Mouse (Mus musculus) intestine, embryonic 14.5 days (tissue): Measurements from ENCODE around the gene Cryge. TPM values are rescaled to one million over a fixed set of nuclear protein-coding genes. Genes with fewer than 3 reads are reported as not detected.

Experiments used
- polyA plus RNA-seq: library from polyadenylated mRNA; unstranded; fragments of >200 nt; fragmentation: Nextera tagmentation; extraction: Ambion mirVana; gene quantifications from 2 replicates; pipeline ENCODE4 v1.2.1, GENCODE M21; 2014

Cryge gene
- polyA plus RNA-seq, 1 experiment from 2014 or later, result not detected

Other genes with a start within 250 kb of the Cryge start
- gene Plekhm3, start 94.3 kb downstream of the Cryge start, polyA plus RNA-seq, result 8.2 and 8.3 TPM in 2 replicates
- 0.24 TPM in 1 of 2 replicates, not detected in the other for gene Akr1cl, start 18.4 kb downstream of the Cryge start, polyA plus RNA-seq
- not detected in 2 replicates for gene Crygd, start 12.3 kb upstream of the Cryge start, polyA plus RNA-seq
- gene Crygc, start 22.5 kb upstream of the Cryge start, polyA plus RNA-seq, result not detected in 2 replicates
- gene Crygb, start 31.1 kb upstream of the Cryge start, polyA plus RNA-seq, result not detected in 2 replicates
- not detected in 2 replicates for gene Cryga, start 52.2 kb upstream of the Cryge start, polyA plus RNA-seq
- gene Gm28845, start 68.4 kb upstream of the Cryge start, polyA plus RNA-seq, result not detected in 2 replicates
- 0.22 TPM in 1 of 2 replicates, not detected in the other for gene D630023F18Rik, start 72.1 kb upstream of the Cryge start, polyA plus RNA-seq
- gene Idh1, start 135.4 kb upstream of the Cryge start, polyA plus RNA-seq, result 196 and 199 TPM in 2 replicates
- 13.6 and 15.5 TPM in 2 replicates for gene Pikfyve, start 135.5 kb upstream of the Cryge start, polyA plus RNA-seq
- gene Pth2r, start 230.9 kb upstream of the Cryge start, polyA plus RNA-seq, result not detected in 2 replicates